Mouse (Mus musculus) spleen, adult 2 months (tissue): Measurements from ENCODE around the gene Diexf.

Experiments used
- CTCF ChIP-seq: fragments of 200-500 bp; IDR thresholded peaks from 2 replicates; pipeline ENCODE4 v1.5.1; 2011; ENCODE audit warnings: mild to moderate bottlenecking, inconsistent platforms; ENCODE audit not compliant: insufficient read depth, insufficient read length, insufficient replicate concordance; ENCODE audit errors: extremely low read depth
- POLR2A ChIP-seq: fragments of 200-500 bp; IDR thresholded peaks from 2 replicates; pipeline ENCODE4 v1.6.1; 2011; ENCODE audit warnings: low read depth, low read length, inconsistent platforms

DNA sequence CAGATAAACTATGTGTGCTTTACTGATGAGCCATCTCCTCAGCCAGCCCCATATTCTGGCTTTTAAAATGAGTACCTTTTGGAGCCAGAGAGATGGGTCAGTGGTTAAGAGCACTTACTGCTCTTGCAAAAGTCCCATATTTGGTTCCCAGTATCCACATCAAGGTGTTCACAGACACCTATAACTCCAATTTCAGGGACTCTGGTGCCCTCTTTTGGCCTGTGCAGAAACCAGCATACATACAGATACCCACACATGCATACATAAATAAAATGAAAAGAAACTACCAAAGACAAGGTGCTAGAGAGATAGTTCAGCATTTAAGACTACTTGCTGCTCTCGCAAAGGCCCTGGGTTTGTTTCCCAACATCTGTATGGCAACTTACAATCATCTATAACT, 46.1 kb downstream of the Diexf start:
- TF ChIP-seq POLR2A (no peak), CTCF (no peak)
